8 mouse cellular contexts compared by ENCODE assay signal in the genomic region with DNA sequence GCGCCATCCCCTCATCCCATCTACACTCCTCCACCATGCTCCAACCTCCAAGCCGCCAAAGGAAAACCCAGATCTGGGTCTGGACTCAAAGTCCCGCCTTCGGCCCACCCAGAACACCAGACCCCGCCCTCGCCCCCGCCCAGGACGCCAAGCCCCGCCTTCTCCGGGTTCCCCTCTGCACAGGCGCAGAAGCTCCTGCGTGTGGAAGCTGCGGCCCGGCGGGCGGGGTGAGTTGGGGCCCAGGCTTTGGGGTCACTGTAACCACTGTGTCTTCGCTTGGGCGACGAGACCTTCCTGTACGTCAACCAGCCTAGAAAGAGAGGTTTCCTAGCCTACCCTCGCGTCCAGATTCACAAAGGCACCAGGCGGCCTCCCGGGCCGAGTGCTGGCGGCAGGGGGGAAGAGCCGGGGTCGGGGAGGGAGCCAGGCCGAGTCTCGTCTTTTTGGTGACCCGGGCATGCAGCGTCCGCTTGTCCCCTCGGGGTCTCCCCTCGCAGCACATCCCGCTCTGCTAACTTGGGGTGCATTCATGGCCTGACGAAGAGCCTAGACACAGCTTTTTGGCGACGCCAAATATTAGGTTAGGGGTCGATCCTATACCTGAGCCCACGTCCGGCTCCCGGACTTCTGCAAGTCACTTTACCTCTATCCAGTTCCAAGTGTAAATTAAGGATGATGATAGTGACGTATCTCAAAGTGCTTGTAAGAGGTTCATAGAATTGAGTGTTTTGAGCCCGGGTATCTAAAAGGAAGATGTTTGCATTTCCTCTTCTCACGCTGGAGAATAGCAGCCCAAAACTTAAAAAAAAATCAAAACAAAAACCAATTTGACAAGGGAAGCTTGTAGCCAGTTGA. TPM values are rescaled to one million over a fixed set of nuclear protein-coding genes. Genes with fewer than 3 reads are reported as not detected.
DNase-seq lines count a peak whose midpoint lies in the region; ATAC-seq and TF ChIP-seq lines count a peak whose summit lies in the region.

No protein-coding gene starts in this region.

- WGBS in forebrain, embryonic 15.5 days = under 1% methylated on average over 46 of the region's 46 CpGs
- under 1% methylated on average over 44 of the region's 46 CpGs for WGBS in neural tube, embryonic 15.5 days

- intact Hi-C loops in heart, postnatal 25 days (cut with DNase I) = loop anchor here (2.0 kb wide), 1 partner anchor 50 kb away; a partner anchor contains a TSS

- peaks cover 7% of the 10 kb centered on the region for H3K36me3 ChIP-seq in G1E (replicated peaks)
- peaks cover 4% of the 10 kb centered on the region for H3K36me3 ChIP-seq in forebrain, embryonic 15.5 days
- H3K36me3 ChIP-seq in neural tube, embryonic 15.5 days = peaks cover 3% of the 10 kb centered on the region; the same call in 1 of the 2 replicates

- peak; percentile 79 for DNase-seq in G1E (ENCODE audit: low spot score)
- peak; percentile 93 to 94 for DNase-seq in cerebellum, adult 18-20 months
- DNase-seq in heart, postnatal 25 days (ENCODE audit: low spot score) = peak; percentile 79
- DNase-seq in layer of hippocampus, adult 18-20 months (ENCODE audit: low spot score in 2 of 2) = peak; percentile 89 to 92
- peak; percentile 87 to 92 for DNase-seq in lung, adult 18-20 months
- peak; percentile 98 for DNase-seq in testis, postnatal 10 days (ENCODE audit: low spot score)

- H3K9me3 ChIP-seq in G1E (replicated peaks) = no peaks in the 10 kb centered on the region
- no peaks in the 10 kb centered on the region for H3K9me3 ChIP-seq in forebrain, embryonic 15.5 days
- H3K9me3 ChIP-seq in neural tube, embryonic 15.5 days (replicated peaks) = no peaks in the 10 kb centered on the region

- peak overlapping the region; percentile 54 for H3K4me2 ChIP-seq in forebrain, embryonic 15.5 days (replicated peaks)
- peak overlapping the region; percentile 78 for H3K4me2 ChIP-seq in neural tube, embryonic 15.5 days

- no peak for TF ChIP-seq CTCF in G1E (IDR thresholded peaks at IDR 0.05; ENCODE audit: low read depth, low read length)

- peaks cover 33% of the 10 kb centered on the region for H3K4me1 ChIP-seq in G1E (ENCODE audit: insufficient read depth, low read depth, low read length)
- H3K4me1 ChIP-seq in forebrain, embryonic 15.5 days = peaks cover 15% of the 10 kb centered on the region; the same call in 1 of the 2 replicates
- peaks cover 9% of the 10 kb centered on the region for H3K4me1 ChIP-seq in neural tube, embryonic 15.5 days

- peak overlapping the region; percentile 51 for H3K27ac ChIP-seq in forebrain, embryonic 15.5 days (replicated peaks)
- peak overlapping the region; percentile 76 for H3K27ac ChIP-seq in neural tube, embryonic 15.5 days (replicated peaks)

- peak; percentile 70 for ATAC-seq in G1E (ENCODE audit: extremely low read depth, insufficient number of reproducible peaks, low FRiP score, poor library complexity, severe bottlenecking)
- ATAC-seq in forebrain, embryonic 15.5 days (replicated peaks) = peak; percentile 98
- ATAC-seq in neural tube, embryonic 15.5 days (ENCODE audit: low FRiP score) = peak; percentile 99

- peak overlapping the region; percentile 87 for H3K4me3 ChIP-seq in G1E (ENCODE audit: low read depth, low read length)
- peak overlapping the region; percentile 78 for H3K4me3 ChIP-seq in forebrain, embryonic 15.5 days
- H3K4me3 ChIP-seq in neural tube, embryonic 15.5 days (replicated peaks) = peak overlapping the region; percentile 82

- H3K9ac ChIP-seq in forebrain, embryonic 15.5 days (replicated peaks) = peak overlapping the region; percentile 85
- peak overlapping the region; percentile 92 for H3K9ac ChIP-seq in neural tube, embryonic 15.5 days (replicated peaks)

- H3K27me3 ChIP-seq in G1E (ENCODE audit: insufficient read depth, low read length) = no peaks in the 10 kb centered on the region
- no peaks in the 10 kb centered on the region for H3K27me3 ChIP-seq in forebrain, embryonic 15.5 days
- no peaks in the 10 kb centered on the region for H3K27me3 ChIP-seq in neural tube, embryonic 15.5 days (replicated peaks)

RNA-seq across cellular contexts. Expression of a gene that starts 9.3 kb away (rescaled TPM):
- total RNA-seq in G1E (2014; fragmentation: Nextera tagmentation) (72.4 and 103 TPM in 2 replicates), G1E (2017) (40.5 and 41.5 TPM in 2 replicates)
- polyA plus RNA-seq in G1E (2012) = 5.1 and 6.0 TPM in 2 replicates
- 14.9 and 16.4 TPM in 2 replicates for polyA plus RNA-seq in forebrain, embryonic 15.5 days (2015; fragmentation: Nextera tagmentation; extraction: Ambion mirVana)
- 10 to 100 TPM; 17.5 to 19.4 TPM for total RNA-seq in heart, postnatal 25 days (2021)
- total RNA-seq in layer of hippocampus, adult 18-20 months (2021) = 10 to 100 TPM; 23.8 to 24.6 TPM
- 23.8 and 24.5 TPM in 2 replicates for polyA plus RNA-seq in neural tube, embryonic 15.5 days (2015; fragmentation: Nextera tagmentation; extraction: Ambion mirVana)

RNA-seq across cellular contexts. Expression of a gene that starts 9.4 kb away (rescaled TPM):
- 49.2 and 58.4 TPM in 2 replicates for total RNA-seq in G1E (2014; fragmentation: Nextera tagmentation)
- total RNA-seq in G1E (2017) = 15.7 and 21.1 TPM in 2 replicates
- polyA plus RNA-seq in G1E (2012) = 2.9 and 3.4 TPM in 2 replicates
- polyA plus RNA-seq in forebrain, embryonic 15.5 days (2015; fragmentation: Nextera tagmentation; extraction: Ambion mirVana) = 7.0 and 8.8 TPM in 2 replicates
- 10 to 100 TPM; 11.3 to 14.7 TPM for total RNA-seq in heart, postnatal 25 days (2021)
- total RNA-seq in layer of hippocampus, adult 18-20 months (2021) = 10 to 100 TPM; 50.6 to 57.0 TPM
- 6.3 and 6.4 TPM in 2 replicates for polyA plus RNA-seq in neural tube, embryonic 15.5 days (2015; fragmentation: Nextera tagmentation; extraction: Ambion mirVana)

RNA-seq across cellular contexts. Expression of a gene that starts 48.8 kb away (rescaled TPM):
- total RNA-seq in G1E (2014; fragmentation: Nextera tagmentation) = 56.1 and 68.4 TPM in 2 replicates
- total RNA-seq in G1E (2017) = 38.3 and 46.1 TPM in 2 replicates
- polyA plus RNA-seq in G1E (2012) = 0.47 and 1.9 TPM in 2 replicates
- polyA plus RNA-seq in forebrain, embryonic 15.5 days (2015; fragmentation: Nextera tagmentation; extraction: Ambion mirVana) = 65.0 and 72.7 TPM in 2 replicates
- total RNA-seq in heart, postnatal 25 days (2021) = 10 to 100 TPM; 14.4 to 17.9 TPM
- total RNA-seq in layer of hippocampus, adult 18-20 months (2021) = 10 to 100 TPM; 33.0 to 40.3 TPM
- polyA plus RNA-seq in neural tube, embryonic 15.5 days (2015; fragmentation: Nextera tagmentation; extraction: Ambion mirVana) = 65.6 and 67.1 TPM in 2 replicates

Comparison
In these comparisons a context has a peak if more than half of its experiments do, and no peak if none do; other contexts are left out.
1. Peak in every context shown above with its lines: DNase-seq, ATAC-seq, H3K4me3 ChIP-seq and H3K27ac ChIP-seq.